Mouse (Mus musculus) ES-E14 (cell line): ENCODE results near the gene Rs1. TPM values are rescaled to one million over a fixed set of nuclear protein-coding genes. Genes with fewer than 3 reads are reported as not detected.

Experiments used
- DNase-seq: peaks from one replicate; pipeline ENCODE4 v3.0.0-alpha.2; 2013; ENCODE audit warnings: low read depth, low spot score
- H3K27ac ChIP-seq: 2 replicates; pipeline ENCODE4 v1.5.1; 2012; ENCODE audit warnings: low read depth, mild to moderate bottlenecking, low read length, moderate library complexity, mixed read lengths; ENCODE audit not compliant: poor library complexity, insufficient read depth, severe bottlenecking
- H3K36me3 ChIP-seq: 2 replicates; pipeline ENCODE4 v1.6.1; 2012; ENCODE audit warnings: mild to moderate bottlenecking, low read length, moderate library complexity, mixed read lengths; ENCODE audit not compliant: control insufficient read depth, poor library complexity, insufficient read depth, severe bottlenecking
- H3K4me1 ChIP-seq, 2 experiments: fragments of 150-350 bp in 1 of 2; sonication (generic) in 1 of 2; 2 replicates each; pipeline ENCODE4 v1.6.1; 2012; ENCODE audit warnings: low read length in 2 of 2, mild to moderate bottlenecking in 1 of 2, mixed read lengths in 1 of 2; ENCODE audit not compliant: control insufficient read depth in 2 of 2, insufficient read depth in 2 of 2, poor library complexity in 1 of 2
- H3K4me3 ChIP-seq, 2 experiments: fragments of 150-350 bp in 1 of 2; sonication (generic) in 1 of 2; 2 replicates each; pipeline ENCODE4 v1.5.1; 2012; ENCODE audit warnings: low read length in 2 of 2, low read depth in 1 of 2, mild to moderate bottlenecking in 1 of 2, mixed read lengths in 1 of 2; ENCODE audit not compliant: insufficient read depth in 1 of 2, poor library complexity in 1 of 2, severe bottlenecking in 1 of 2
- H3K9ac ChIP-seq: 2 replicates; pipeline ENCODE4 v1.6.1; 2012; ENCODE audit warnings: low read depth, mild to moderate bottlenecking, low read length, mixed read lengths; ENCODE audit not compliant: poor library complexity, insufficient read depth, severe bottlenecking
- H3K9me3 ChIP-seq: fragments of 150-350 bp; sonication (generic); 2 replicates; pipeline ENCODE4 v1.6.1; 2012; ENCODE audit warnings: low read depth, mild to moderate bottlenecking, low read length; ENCODE audit not compliant: control insufficient read depth, insufficient read depth
- CHD2 ChIP-seq: IDR thresholded peaks from 2 replicates; pipeline ENCODE4 v1.6.1; 2014; ENCODE audit warnings: mild to moderate bottlenecking, low read depth, low read length, inconsistent platforms
- HCFC1 ChIP-seq: IDR thresholded peaks from 2 replicates; pipeline ENCODE4 v1.6.1; 2012; ENCODE audit warnings: low read length, inconsistent platforms, borderline replicate concordance; ENCODE audit not compliant: insufficient read depth
- MAFK ChIP-seq: IDR thresholded peaks from 2 replicates; pipeline ENCODE4 v1.6.1; 2014; ENCODE audit warnings: mild to moderate bottlenecking, low read depth, low read length, inconsistent platforms; ENCODE audit not compliant: insufficient read depth
- ZC3H11A ChIP-seq: IDR thresholded peaks from 2 replicates; pipeline ENCODE4 v1.6.1; 2012; ENCODE audit warnings: low read depth, mild to moderate bottlenecking, inconsistent platforms, low read length, borderline replicate concordance
- ZNF384 ChIP-seq: IDR thresholded peaks from 2 replicates; pipeline ENCODE4 v1.6.1; 2012; ENCODE audit warnings: low read depth, low read length, inconsistent platforms
- in situ Hi-C, 2 experiments: fragments of 600-800 bp; cut with MboI; formaldehyde crosslinking; loops; one replicate each; pipeline ENCODE4 v1.15.1; 2025; ENCODE audit warnings: low sequenced_read_pairs in 2 of 2, inconsistent platforms in 1 of 2; ENCODE audit not compliant: unreplicated experiment in 2 of 2
- total RNA-seq: library from RNA; depleted of rRNA; stranded (reverse); fragments of 300-350 nt; gene quantifications from 2 replicates; pipeline ENCODE4 v1.2.3, GENCODE M21; 2012; rRNA removed

Rs1 gene
- total RNA-seq, 1 experiment, result 0.09 TPM

DNA sequence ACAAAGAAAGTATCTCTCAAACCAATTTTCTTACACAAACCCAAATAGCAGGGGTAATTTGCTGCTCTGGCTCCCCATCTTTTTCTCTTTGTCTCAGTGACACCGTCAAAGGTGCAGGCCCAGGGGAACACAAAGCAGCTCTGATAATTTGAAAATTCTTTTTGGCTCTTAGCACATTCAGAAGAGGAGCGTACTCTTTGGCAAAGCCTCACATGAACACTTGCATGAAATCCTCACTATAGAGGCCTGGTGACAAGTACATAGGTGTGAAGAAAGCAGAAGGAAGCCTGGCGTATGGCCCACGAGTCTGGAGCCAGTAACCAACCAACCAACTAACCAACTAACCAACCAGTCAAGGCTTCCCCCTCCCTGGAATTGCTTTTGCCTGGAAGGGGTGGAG lies 27.1 kb downstream of the Rs1 start:
- in situ Hi-C loops, result no loop called here
- TF ChIP-seq HCFC1, result no peak
- no peak for TF ChIP-seq MAFK
- no peak for TF ChIP-seq CHD2
- TF ChIP-seq ZNF384, result no peak
- no peak for TF ChIP-seq ZC3H11A
- no peaks in the 10 kb centered on the region for H3K36me3 ChIP-seq
- no peak overlapping the region for H3K9ac ChIP-seq
- no peak overlapping the region for H3K27ac ChIP-seq
- H3K4me1 ChIP-seq, result no peaks in the 10 kb centered on the region
- H3K4me3 ChIP-seq, result no peak overlapping the region
- no peaks in the 10 kb centered on the region for H3K9me3 ChIP-seq
- DNase-seq, result no peak

DNA sequence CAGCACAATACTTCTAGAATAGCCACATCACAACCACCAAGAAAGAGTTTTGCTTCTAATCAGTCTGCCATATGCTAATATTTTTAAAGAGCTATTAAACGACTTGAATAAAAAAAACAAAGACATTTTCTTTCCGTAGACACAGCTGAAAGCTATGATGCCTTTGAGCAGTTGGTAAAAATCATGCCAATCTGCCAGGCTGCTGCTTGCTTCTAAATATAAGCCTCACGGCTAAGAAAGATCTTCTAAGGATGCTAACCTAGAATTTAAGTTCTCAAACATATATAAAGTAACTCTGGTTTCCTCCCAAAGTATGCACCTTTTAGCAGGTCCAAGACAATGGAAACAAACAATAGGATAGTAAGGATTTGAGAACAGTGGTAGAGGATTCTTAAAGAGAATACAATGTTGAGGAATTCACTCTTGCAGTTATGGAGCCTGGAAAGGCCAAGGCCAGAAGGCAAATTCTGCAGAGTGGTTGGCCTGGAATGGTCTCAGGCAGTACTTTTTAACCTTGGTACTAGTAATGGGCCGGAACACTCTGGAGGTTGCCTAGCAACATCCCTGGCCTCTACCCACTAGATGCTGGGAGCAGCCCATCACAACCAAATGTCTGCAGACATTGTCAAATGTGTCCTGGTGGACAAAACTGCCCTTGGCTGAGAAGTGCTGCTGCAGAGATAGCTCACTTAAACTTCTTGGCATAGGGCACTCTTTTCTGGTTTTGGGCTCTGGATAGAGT lies 36.8 kb downstream of the Rs1 start:
- no peak overlapping the region for H3K9ac ChIP-seq
- H3K4me3 ChIP-seq, result no peak overlapping the region
- TF ChIP-seq MAFK (no peak), ZC3H11A (no peak), ZNF384 (no peak), CHD2 (no peak)
- no peaks in the 10 kb centered on the region for H3K36me3 ChIP-seq
- in situ Hi-C loops, result no loop called here
- no peaks in the 10 kb centered on the region for H3K4me1 ChIP-seq
- H3K27ac ChIP-seq, result no peak overlapping the region
- no peaks in the 10 kb centered on the region for H3K9me3 ChIP-seq
- DNase-seq, result no peak

DNA sequence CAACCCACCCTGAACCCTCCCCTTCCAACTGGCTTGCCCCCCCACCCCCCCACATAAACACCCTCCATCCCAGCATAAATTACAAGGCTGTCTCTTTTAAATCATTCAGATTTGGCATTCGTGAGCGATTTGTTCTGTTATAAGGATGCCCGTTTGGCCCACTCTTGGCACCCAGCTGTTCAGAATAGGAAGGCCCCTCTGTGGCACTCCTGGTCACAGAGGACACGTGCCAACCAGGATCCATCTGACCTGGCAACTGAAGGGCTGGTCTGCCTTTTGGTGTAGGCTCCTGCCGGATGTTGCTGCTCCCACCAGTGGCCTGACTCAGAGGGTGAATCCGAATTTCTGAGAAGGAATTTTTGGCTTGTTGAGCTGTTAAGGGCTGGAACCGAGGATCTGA lies 40.4 kb downstream of the Rs1 start:
- H3K9me3 ChIP-seq, result no peaks in the 10 kb centered on the region
- H3K4me1 ChIP-seq, result no peaks in the 10 kb centered on the region
- no peak for DNase-seq
- no peak overlapping the region for H3K9ac ChIP-seq
- no peak overlapping the region for H3K4me3 ChIP-seq
- H3K27ac ChIP-seq, result no peak overlapping the region
- H3K36me3 ChIP-seq, result no peaks in the 10 kb centered on the region
- no peak for TF ChIP-seq ZC3H11A
- no peak for TF ChIP-seq CHD2
- no peak for TF ChIP-seq HCFC1
- no peak for TF ChIP-seq ZNF384
- TF ChIP-seq MAFK, result no peak
- in situ Hi-C loops, result no loop called here

Other genes with a start within 250 kb of the Rs1 start
- gene Ppef1, start 32.2 kb upstream of the Rs1 start, total RNA-seq, result 0.21 and 1.2 TPM in 2 replicates
- gene Gja6, start 139.0 kb downstream of the Rs1 start, total RNA-seq, result 0.11 and 0.58 TPM in 2 replicates
- 4.0 and 4.3 TPM in 2 replicates for gene Cdkl5, start 226.7 kb downstream of the Rs1 start, total RNA-seq